Mouse (Mus musculus): ENCODE measurements at regions not wholly inside any gene's neighbourhood (a gene's known extent, or its start where the extent isn't known, plus 50 kb on each side); places are given as distances from the start of the nearest gene placed in this dataset.

DNA sequence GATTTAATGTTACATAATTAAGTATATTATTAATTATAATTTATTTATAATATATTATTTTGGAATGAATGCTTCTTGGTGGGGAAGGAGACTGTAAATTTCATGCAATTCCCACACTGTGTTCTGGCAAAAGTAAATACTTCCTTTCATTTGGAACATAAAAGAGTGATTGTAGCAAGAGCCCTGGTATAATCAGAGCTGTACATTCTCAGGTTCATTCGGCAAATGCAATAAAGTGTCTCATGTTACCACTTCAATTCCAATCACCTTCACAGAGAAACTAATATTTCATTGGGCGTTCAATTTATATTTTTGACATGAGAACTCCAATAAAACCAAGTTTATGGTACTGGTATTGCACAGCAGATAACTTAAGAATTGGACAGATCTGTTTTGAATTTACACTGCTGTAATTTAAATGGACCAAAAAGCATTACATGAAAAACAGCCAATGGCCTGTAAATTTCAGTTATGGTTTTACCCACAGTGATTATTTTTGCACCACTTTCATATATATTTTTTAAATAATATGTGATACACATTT, 569.0 kb downstream of the Pcdh7 start:
- no peak for DNase-seq (ENCODE audit: low spot score in 2 of 2)

GRCm38 (mm10) chr5:58291261-58291660, 573.5 kb downstream of the Pcdh7 start:
- DNase-seq (ENCODE audit: low spot score in 2 of 2) = no peak

DNA sequence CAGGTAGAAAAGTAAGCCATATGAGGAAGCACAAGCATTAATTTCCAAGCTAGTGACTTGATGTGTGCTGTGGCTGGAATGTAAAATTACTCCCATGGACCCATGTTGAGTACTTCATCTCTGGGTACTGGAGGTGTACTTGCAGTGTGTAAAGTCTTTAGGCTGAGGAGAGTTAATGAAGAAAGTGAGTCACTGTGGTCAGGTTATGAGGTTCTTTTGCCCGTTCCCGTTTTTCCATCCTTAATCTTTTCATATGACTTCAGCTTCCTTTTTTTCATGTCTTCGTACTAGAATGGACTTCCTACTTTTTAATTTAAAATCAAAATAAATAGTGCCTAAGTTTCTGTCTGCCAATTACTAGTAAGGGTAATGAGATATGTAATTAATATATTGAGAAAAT, 577.1 kb downstream of the Pcdh7 start:
- no peak for DNase-seq (ENCODE audit: low spot score in 2 of 2)

GRCm38 (mm10) chr5:58331356-58331755, 613.6 kb downstream of the Pcdh7 start:
- DNase-seq (ENCODE audit: low spot score in 2 of 2) = peak; percentile 11 to 36

All from frontal cortex, postnatal 10 days (tissue).